Mouse (Mus musculus): Measurements from ENCODE around the gene Vmn1r54. TPM values are rescaled to one million over a fixed set of nuclear protein-coding genes. Genes with fewer than 3 reads are reported as not detected.

Vmn1r54 gene
- total RNA-seq, 2 experiments from 2014 or later: not detected

- TF ChIP-seq CTCF (conservative IDR thresholded peaks at IDR 0.05): no peak
- H3K27ac ChIP-seq: no peak overlapping the region
- no peak overlapping the region for H3K4me3 ChIP-seq
- DNase-seq (ENCODE audit: low spot score in 2 of 2): peak in 1 of 2 experiments; percentile 20
Observed at GRCm38 (mm10) chr6:90319475-90320191, 73.5 kb downstream of the Vmn1r54 start.

DNA sequence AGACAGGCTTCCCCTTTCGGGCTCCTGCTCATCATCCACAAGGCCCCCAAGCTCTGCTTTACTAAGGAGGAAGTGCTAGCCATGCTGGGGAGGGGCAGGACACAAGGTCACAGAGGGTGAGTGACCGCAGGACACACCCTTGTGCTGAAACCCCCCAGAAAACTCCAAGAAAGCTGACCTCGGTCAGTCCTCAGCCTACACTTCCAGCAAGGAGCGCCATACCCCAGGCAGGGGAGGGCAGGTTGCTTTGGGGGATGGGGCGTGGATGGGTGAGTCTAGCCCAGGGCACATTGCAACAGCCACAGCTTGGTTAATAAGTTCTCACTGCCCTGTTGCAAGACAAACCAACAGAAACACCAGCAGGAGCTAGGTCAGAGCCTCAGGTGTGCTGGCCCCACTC, 74.3 kb downstream of the Vmn1r54 start:
- no peak overlapping the region for H3K4me3 ChIP-seq
- DNase-seq (ENCODE audit: low spot score in 2 of 2): no peak
- no peak overlapping the region for H3K27ac ChIP-seq
- TF ChIP-seq CTCF (conservative IDR thresholded peaks at IDR 0.05): no peak

Other genes starting within 250 kb of the Vmn1r54 start
- gene Vmn1r47, start 230.2 kb upstream of the Vmn1r54 start, total RNA-seq (2021): not detected
- not detected for gene Vmn1r48, start 209.5 kb upstream of the Vmn1r54 start, total RNA-seq (2021)
- gene Vmn1r49, start 167.8 kb upstream of the Vmn1r54 start, total RNA-seq (2021): not detected
- not detected for gene Vmn1r50, start 144.9 kb upstream of the Vmn1r54 start, total RNA-seq (2021)
- not detected for gene Vmn1r51, start 123.7 kb upstream of the Vmn1r54 start, total RNA-seq (2021)
- gene Vmn1r52, start 71.5 kb upstream of the Vmn1r54 start, total RNA-seq (2021): not detected
- gene V1ra8, start 43.5 kb upstream of the Vmn1r54 start, total RNA-seq (2021): not detected
- gene Vmn1r53, start 21.9 kb upstream of the Vmn1r54 start, total RNA-seq (2021): not detected
- not detected for gene BC048671, start 54.9 kb downstream of the Vmn1r54 start, total RNA-seq (2021)
- not detected for gene Chst13, start 78.9 kb downstream of the Vmn1r54 start, total RNA-seq (2021)
- gene Uroc1, start 87.0 kb downstream of the Vmn1r54 start, total RNA-seq (2021): not detected
- gene Zxdc, start 123.2 kb downstream of the Vmn1r54 start, total RNA-seq (2021): 10 to 100 TPM; 29.5 to 29.9 TPM
- 10 to 100 TPM; 16.3 to 18.7 TPM for gene Cfap100, start 182.5 kb downstream of the Vmn1r54 start, total RNA-seq (2021)
- gene Klf15, start 216.3 kb downstream of the Vmn1r54 start, total RNA-seq (2021): 10 to 100 TPM; 29.9 to 33.8 TPM
- gene Aldh1l1, start 240.1 kb downstream of the Vmn1r54 start, total RNA-seq (2021): 10 to 100 TPM; 39.3 to 45.2 TPM

Data from layer of hippocampus, adult 2 months (tissue).